Mouse (Mus musculus) forebrain, postnatal 0 days (tissue): Measurements from ENCODE around the gene Vps45. TPM values are rescaled to one million over a fixed set of nuclear protein-coding genes. Genes with fewer than 3 reads are reported as not detected.
"Not testable (repeated sequence)": the region's sequence is repeated elsewhere in the genome, so short reads cannot be mapped to it uniquely, and the experiment has no call there.

Source experiments
- ATAC-seq: fragments of 200-750 bp; cut with Nextera tagmentation; 2 replicates; pipeline ENCODE4 v1.8.0; 2017; ENCODE audit warnings: mild to moderate bottlenecking, moderate library complexity
- DNase-seq: peaks from one replicate; pipeline ENCODE4 v3.0.0-alpha.2; 2015
- H3K27ac ChIP-seq: fragments of 300-500 bp; sonication (generic); 2 replicates; pipeline ENCODE4 v1.5.1; 2014; ENCODE audit warnings: low read depth, mild to moderate bottlenecking, antibody characterized with exemption, low read length, moderate library complexity, mixed read lengths
- H3K27me3 ChIP-seq: fragments of 300-500 bp; sonication (generic); 2 replicates; pipeline ENCODE4 v1.6.1; 2014; ENCODE audit warnings: mild to moderate bottlenecking, low read length, mixed read lengths; ENCODE audit not compliant: insufficient read depth
- H3K36me3 ChIP-seq: fragments of 300-500 bp; sonication (generic); 2 replicates; pipeline ENCODE4 v1.6.1; 2014; ENCODE audit warnings: mild to moderate bottlenecking, moderate library complexity; ENCODE audit not compliant: insufficient read depth
- H3K4me1 ChIP-seq: fragments of 300-500 bp; sonication (generic); 2 replicates; pipeline ENCODE4 v1.6.1; 2014; ENCODE audit warnings: antibody characterized with exemption; ENCODE audit not compliant: insufficient read depth
- H3K4me2 ChIP-seq: fragments of 300-500 bp; sonication (generic); 2 replicates; pipeline ENCODE4 v1.6.1; 2014; ENCODE audit warnings: low read depth, mild to moderate bottlenecking, moderate library complexity
- H3K4me3 ChIP-seq: fragments of 300-500 bp; sonication (generic); 2 replicates; pipeline ENCODE4 v1.5.1; 2014; ENCODE audit warnings: low read depth, low read length, mixed read lengths
- H3K9ac ChIP-seq: fragments of 300-500 bp; sonication (generic); 2 replicates; pipeline ENCODE4 v1.6.1; 2014; ENCODE audit warnings: mild to moderate bottlenecking
- H3K9me3 ChIP-seq: fragments of 300-500 bp; sonication (generic); 2 replicates; pipeline ENCODE4 v1.6.1; 2016; ENCODE audit warnings: low read length
- CTCF ChIP-seq: sonication (generic); IDR thresholded peaks from 2 replicates; pipeline ENCODE4 v1.5.1; 2016; ENCODE audit warnings: antibody characterized with exemption, control low read depth, low read depth
- WGBS: fragments of 180-500 bp; shearing (Covaris S2); extraction: QIAGEN DNeasy Blood & Tissue Kit; methylation state at CpG from one replicate; pipeline ENCODE4 v1.1.7; 2014; 5-methylcytosine and 5-hydroxymethylcytosine counted together
- polyA plus RNA-seq: library from polyadenylated mRNA; unstranded; fragments of >200 nt; fragmentation: Nextera tagmentation; extraction: Ambion mirVana; gene quantifications from 2 replicates; pipeline ENCODE4 v1.2.1, GENCODE M21; 2015
- total RNA-seq: library from RNA; depleted of rRNA; stranded (reverse); fragments of >200 nt; gene quantifications from 2 replicates; pipeline ENCODE4 v1.2.3, GENCODE M21; 2014; rRNA removed

Vps45 gene
- total and polyA plus RNA-seq, 2 experiments from 2014 or later: 60.5 to 65.1 TPM

- Histone ChIP-seq H3K4me1 (no peaks in the 10 kb centered on the region), H3K9me3 (no peaks in the 10 kb centered on the region), H3K4me3 (no peak overlapping the region), H3K4me2 (no peak overlapping the region), H3K27ac (0 out of 2 replicates have a peak overlapping the region, but pooled peaks have one; percentile 29), H3K27me3 (no peaks in the 10 kb centered on the region), H3K9ac (no peak overlapping the region), H3K36me3 (no peaks in the 10 kb centered on the region)
- ATAC-seq (no peak), DNase-seq (no peak)
- WGBS: 61% methylated on average over 3 of the region's 3 CpGs
- no peak for TF ChIP-seq CTCF
Observed at GRCm38 (mm10) chr3:95953522-95953921, 104.7 kb downstream of the Vps45 start.

- no peak for DNase-seq
Observed at GRCm38 (mm10) chr3:95953023-95953422, 105.2 kb downstream of the Vps45 start.

DNA sequence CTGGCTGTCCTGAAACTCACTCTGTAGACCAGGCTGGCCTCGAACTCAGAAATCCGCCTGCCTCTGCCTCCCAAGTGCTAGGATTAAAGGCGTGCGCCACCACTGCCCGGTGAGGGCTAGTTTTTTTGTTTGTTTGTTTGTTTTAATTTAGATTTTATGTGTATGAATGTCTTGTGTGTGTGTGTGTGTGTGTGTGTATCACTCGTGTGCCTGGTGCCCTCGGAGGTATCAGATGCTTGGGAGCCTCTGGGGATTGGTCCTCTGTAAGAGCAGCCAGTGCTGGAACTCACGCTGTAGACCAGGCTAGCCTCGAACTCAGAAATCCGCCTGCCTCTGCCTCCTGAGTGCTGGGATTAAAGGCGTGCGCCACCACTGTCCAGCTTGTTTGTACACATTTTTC is 106.7 kb downstream of the Vps45 start:
- not testable (repeated sequence) for ATAC-seq
- whole genome bisulfite sequencing: 79% methylated on average over 12 of the region's 12 CpGs

More at GRCm38 (mm10) chr3:95953023-95953422, 105.2 kb downstream of the Vps45 start:
- Histone ChIP-seq H3K27me3 (no peaks in the 10 kb centered on the region), H3K27ac (no peak overlapping the region), H3K9me3 (no peaks in the 10 kb centered on the region), H3K4me2 (no peak overlapping the region), H3K4me3 (no peak overlapping the region), H3K4me1 (no peaks in the 10 kb centered on the region), H3K36me3 (no peaks in the 10 kb centered on the region), H3K9ac (no peak overlapping the region)
- no peak for TF ChIP-seq CTCF
- no peak for ATAC-seq

DNA sequence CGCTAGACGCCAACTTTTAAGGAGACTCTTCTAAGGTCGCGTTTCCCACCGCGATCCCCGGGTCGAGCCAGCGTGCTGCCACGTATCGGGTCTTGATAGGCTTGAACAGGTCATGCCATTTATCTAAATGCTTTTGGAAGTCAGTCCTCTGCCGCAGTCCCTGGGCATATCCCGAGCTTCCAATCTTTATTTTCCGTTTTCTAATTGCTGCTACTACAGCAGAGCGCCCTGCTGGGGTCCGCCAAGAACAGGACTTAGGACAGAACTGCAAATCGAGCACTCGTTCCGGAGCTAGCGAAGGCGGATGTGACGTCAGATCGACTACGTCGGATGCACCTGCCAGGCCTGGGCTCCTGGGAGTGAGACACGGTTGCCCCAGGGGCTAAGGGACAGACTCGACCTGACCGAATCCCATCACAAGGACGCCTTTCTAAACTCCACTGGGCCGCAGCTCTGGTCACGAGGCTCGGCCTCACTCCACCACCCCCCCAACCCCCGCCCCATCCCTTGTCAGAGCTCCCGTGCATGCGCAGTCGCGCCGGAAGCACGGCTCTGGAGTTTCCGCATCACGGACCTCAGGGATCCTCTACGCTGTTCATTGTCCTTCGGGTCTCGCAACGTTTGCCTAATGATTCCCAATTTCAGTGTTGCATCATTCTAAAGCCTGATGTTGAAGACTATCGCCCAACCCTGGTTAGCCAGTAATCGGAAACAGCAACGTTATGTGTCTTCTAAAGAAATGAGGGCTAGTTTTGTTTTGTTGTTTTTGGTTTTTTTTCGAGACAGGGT is 107.3 kb downstream of the Vps45 start:
- H3K4me3 ChIP-seq: peak overlapping the region; percentile 58
- ATAC-seq (peak; percentile 97), DNase-seq (peak; percentile 97)
- H3K4me1 ChIP-seq: no peaks in the 10 kb centered on the region
- H3K9ac ChIP-seq: peak overlapping the region; percentile 81
- H3K9me3 ChIP-seq: no peaks in the 10 kb centered on the region
- H3K27ac ChIP-seq: peak overlapping the region; percentile 99
- TF ChIP-seq CTCF: no peak
- H3K27me3 ChIP-seq: no peaks in the 10 kb centered on the region
- WGBS: 1% methylated on average over 49 of the region's 49 CpGs
- peak overlapping the region; percentile 63 for H3K4me2 ChIP-seq
- H3K36me3 ChIP-seq: 0 out of 2 replicates have a peak, but pooled peaks cover under 1% of the 10 kb centered on the region

More for the DNA sequence above, 106.7 kb downstream of the Vps45 start:
- DNase-seq, H3K4me1 ChIP-seq, H3K27me3 ChIP-seq, H3K36me3 ChIP-seq, H3K9me3 ChIP-seq: not testable (repeated sequence)
- peak overlapping the region; percentile 81 for H3K9ac ChIP-seq
- H3K27ac ChIP-seq: peak overlapping the region; percentile 99
- peak overlapping the region; percentile 58 for H3K4me3 ChIP-seq
- peak overlapping the region; percentile 63 for H3K4me2 ChIP-seq

Other genes with a start within 250 kb of the Vps45 start
- 32.2 and 43.7 TPM in 2 replicates for gene Rprd2, start 239.6 kb downstream of the Vps45 start, total RNA-seq
- gene Rprd2, start 239.6 kb downstream of the Vps45 start, polyA plus RNA-seq: 17.2 and 21.0 TPM in 2 replicates
- 14.3 and 14.4 TPM in 2 replicates for gene Prpf3, start 202.6 kb downstream of the Vps45 start, total RNA-seq
- 19.3 and 24.9 TPM in 2 replicates for gene Prpf3, start 202.6 kb downstream of the Vps45 start, polyA plus RNA-seq
- gene Mrps21, start 186.9 kb downstream of the Vps45 start, total RNA-seq: 113 and 193 TPM in 2 replicates
- 251 and 296 TPM in 2 replicates for gene Mrps21, start 186.9 kb downstream of the Vps45 start, polyA plus RNA-seq
- gene Ciart, start 176.2 kb downstream of the Vps45 start, total RNA-seq: 3.4 and 5.9 TPM in 2 replicates
- 8.2 and 11.2 TPM in 2 replicates for gene Ciart, start 176.2 kb downstream of the Vps45 start, polyA plus RNA-seq
- 5.7 and 9.9 TPM in 2 replicates for gene BC028528, start 166.5 kb downstream of the Vps45 start, total RNA-seq
- gene BC028528, start 166.5 kb downstream of the Vps45 start, polyA plus RNA-seq: 14.9 and 18.4 TPM in 2 replicates
- 59.3 and 77.2 TPM in 2 replicates for gene Aph1a, start 164.5 kb downstream of the Vps45 start, total RNA-seq
- 44.3 and 46.0 TPM in 2 replicates for gene Aph1a, start 164.5 kb downstream of the Vps45 start, polyA plus RNA-seq
- gene Car14, start 153.8 kb downstream of the Vps45 start, total RNA-seq: 5.0 and 9.4 TPM in 2 replicates
- 11.2 and 12.8 TPM in 2 replicates for gene Car14, start 153.8 kb downstream of the Vps45 start, polyA plus RNA-seq
- gene Anp32e, start 129.2 kb downstream of the Vps45 start, total RNA-seq: 27.5 and 34.4 TPM in 2 replicates
- gene Anp32e, start 129.2 kb downstream of the Vps45 start, polyA plus RNA-seq: 84.1 and 109 TPM in 2 replicates
- gene Plekho1, start 62.5 kb downstream of the Vps45 start, total RNA-seq: 93.5 and 135 TPM in 2 replicates
- 51.8 and 60.1 TPM in 2 replicates for gene Plekho1, start 62.5 kb downstream of the Vps45 start, polyA plus RNA-seq
- 6.2 and 13.5 TPM in 2 replicates for gene Otud7b, start 46.1 kb upstream of the Vps45 start, total RNA-seq
- 5.7 and 8.8 TPM in 2 replicates for gene Otud7b, start 46.1 kb upstream of the Vps45 start, polyA plus RNA-seq
- gene Mtmr11, start 103.5 kb upstream of the Vps45 start, total RNA-seq: 9.5 and 14.6 TPM in 2 replicates
- gene Mtmr11, start 103.5 kb upstream of the Vps45 start, polyA plus RNA-seq: 7.8 and 8.4 TPM in 2 replicates
- gene Sf3b4, start 113.9 kb upstream of the Vps45 start, total RNA-seq: 41.9 and 66.5 TPM in 2 replicates
- gene Sf3b4, start 113.9 kb upstream of the Vps45 start, polyA plus RNA-seq: 169 and 172 TPM in 2 replicates
- 82.6 and 112 TPM in 2 replicates for gene Sv2a, start 122.7 kb upstream of the Vps45 start, total RNA-seq
- gene Sv2a, start 122.7 kb upstream of the Vps45 start, polyA plus RNA-seq: 106 and 124 TPM in 2 replicates
- gene Bola1, start 161.2 kb upstream of the Vps45 start, total RNA-seq: 31.4 and 40.2 TPM in 2 replicates
- 67.7 and 75.8 TPM in 2 replicates for gene Bola1, start 161.2 kb upstream of the Vps45 start, polyA plus RNA-seq
- 166 and 395 TPM in 2 replicates for gene Hist2h2ab, start 161.4 kb upstream of the Vps45 start, total RNA-seq
- 1.2 TPM in 1 of 2 replicates, not detected in the other for gene Hist2h2ab, start 161.4 kb upstream of the Vps45 start, polyA plus RNA-seq
- 471 and 484 TPM in 2 replicates for gene Hist2h2ac, start 162.4 kb upstream of the Vps45 start, total RNA-seq
- 1.9 and 2.2 TPM in 2 replicates for gene Hist2h2ac, start 162.4 kb upstream of the Vps45 start, polyA plus RNA-seq
- gene Hist2h2be, start 162.7 kb upstream of the Vps45 start, total RNA-seq: 9.0 and 12.2 TPM in 2 replicates
- gene Hist2h2be, start 162.7 kb upstream of the Vps45 start, polyA plus RNA-seq: 3.6 and 3.9 TPM in 2 replicates
- 52.3 and 90.8 TPM in 2 replicates for gene Hist2h3c2, start 180.7 kb upstream of the Vps45 start, total RNA-seq
- 0.84 and 1.3 TPM in 2 replicates for gene Hist2h3c2, start 180.7 kb upstream of the Vps45 start, polyA plus RNA-seq
- 858 and 1,027 TPM in 2 replicates for gene Hist2h2aa2, start 181.8 kb upstream of the Vps45 start, total RNA-seq
- gene Hist2h2aa2, start 181.8 kb upstream of the Vps45 start, polyA plus RNA-seq: 32.7 and 59.8 TPM in 2 replicates
- 906 and 1,412 TPM in 2 replicates for gene Hist2h2aa1, start 187.0 kb upstream of the Vps45 start, total RNA-seq
- 14.2 and 23.3 TPM in 2 replicates for gene Hist2h2aa1, start 187.0 kb upstream of the Vps45 start, polyA plus RNA-seq
- not detected in 2 replicates for gene Hist2h3c1, start 188.2 kb upstream of the Vps45 start, total RNA-seq
- not detected in 2 replicates for gene Hist2h3c1, start 188.2 kb upstream of the Vps45 start, polyA plus RNA-seq
- 52.8 and 60.5 TPM in 2 replicates for gene Hist2h4, start 204.8 kb upstream of the Vps45 start, total RNA-seq
- 3.5 and 5.1 TPM in 2 replicates for gene Hist2h4, start 204.8 kb upstream of the Vps45 start, polyA plus RNA-seq
- 400 and 545 TPM in 2 replicates for gene Hist2h3b, start 210.2 kb upstream of the Vps45 start, total RNA-seq
- 9.4 and 9.7 TPM in 2 replicates for gene Hist2h3b, start 210.2 kb upstream of the Vps45 start, polyA plus RNA-seq
- 181 and 278 TPM in 2 replicates for gene Hist2h2bb, start 211.3 kb upstream of the Vps45 start, total RNA-seq
- 0.62 and 1.4 TPM in 2 replicates for gene Hist2h2bb, start 211.3 kb upstream of the Vps45 start, polyA plus RNA-seq
- 1.7 and 5.7 TPM in 2 replicates for gene Fcgr1, start 235.5 kb upstream of the Vps45 start, total RNA-seq
- 1.5 and 2.4 TPM in 2 replicates for gene Fcgr1, start 235.5 kb upstream of the Vps45 start, polyA plus RNA-seq